Mouse (Mus musculus) monocyte, adult 5-6 weeks (primary cell): ENCODE results near the gene Ssbp3. TPM values are rescaled to one million over a fixed set of nuclear protein-coding genes. Genes with fewer than 3 reads are reported as not detected.

Experiments used
- ATAC-seq: fragments of 153-309, 156-312 bp; replicated peaks from 2 replicates; pipeline ENCODE4 v1.8.0; 2017; ENCODE audit warnings: mild to moderate bottlenecking; ENCODE audit not compliant: low TSS enrichment, insufficient number of reproducible peaks, severe bottlenecking, poor library complexity, low FRiP score
- total RNA-seq: library from RNA; stranded (forward); fragments of 200-1000, 200-491, 200-594 nt; gene quantifications from 3 replicates; pipeline ENCODE4 v1.2.3, GENCODE M21; 2017

The Ssbp3 gene
- total RNA-seq, 1 experiment from 2014 or later, result 14.3 TPM

GRCm38 (mm10) chr4:107098791-107099525, 188.5 kb downstream of the Ssbp3 start:
- ATAC-seq, result no peak

Other genes with a start within 250 kb of the Ssbp3 start
- gene Ttc4, start 231.8 kb upstream of the Ssbp3 start, total RNA-seq, result 23.8 to 36.1 TPM (median 24.6 TPM) in 3 replicates
- not detected in 3 replicates for gene Mroh7, start 179.8 kb upstream of the Ssbp3 start, total RNA-seq
- gene Fam151a, start 176.8 kb upstream of the Ssbp3 start, total RNA-seq, result not detected in 3 replicates
- gene Acot11, start 105.7 kb upstream of the Ssbp3 start, total RNA-seq, result 6.8 to 11.0 TPM (median 8.8 TPM) in 3 replicates
- gene Mrpl37, start 156.2 kb downstream of the Ssbp3 start, total RNA-seq, result 11.1 to 25.7 TPM (median 18.3 TPM) in 3 replicates
- 0.64 to 7.9 TPM (median 1.5 TPM) in 3 replicates for gene Cyb5rl, start 156.3 kb downstream of the Ssbp3 start, total RNA-seq
- not detected in 3 replicates for gene Cdcp2, start 186.2 kb downstream of the Ssbp3 start, total RNA-seq